Mouse (Mus musculus): ENCODE measurements around the gene Slc35a1.

DNA sequence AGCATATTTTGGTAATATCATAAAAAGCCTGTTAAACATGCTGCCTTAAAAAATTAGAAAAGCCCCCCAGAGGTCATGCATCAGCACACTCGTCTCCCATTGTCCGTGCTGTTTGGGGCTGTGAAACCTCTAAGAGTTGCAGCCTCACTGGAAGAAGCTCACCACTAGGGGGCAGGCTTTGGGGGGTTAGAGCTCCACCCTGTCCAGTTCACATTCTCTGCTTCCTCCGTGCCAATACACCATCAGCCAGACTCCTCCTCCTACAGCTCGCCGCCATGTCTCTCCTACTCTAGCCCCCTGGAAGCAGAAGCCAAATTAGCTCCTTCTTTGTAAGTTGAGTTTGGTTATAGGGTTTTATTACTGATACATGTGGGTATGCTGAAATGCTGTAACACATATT lies 14.3 kb upstream of the Slc35a1 start:
- TF ChIP-seq CTCF (IDR thresholded peaks at IDR 0.05; ENCODE audit: low read depth, low read length) (peak; percentile 84), POLR2A (IDR thresholded peaks at IDR 0.05; ENCODE audit: extremely low read depth, insufficient read depth, low read length) (no peak)

Data from liver, adult 2 months (tissue).